Mouse (Mus musculus): Measurements from ENCODE around the gene Gm10842. TPM values are rescaled to one million over a fixed set of nuclear protein-coding genes. Genes with fewer than 3 reads are reported as not detected.

Gm10842 gene
- polyA plus RNA-seq, 1 experiment from 2014 or later: not detected

DNA sequence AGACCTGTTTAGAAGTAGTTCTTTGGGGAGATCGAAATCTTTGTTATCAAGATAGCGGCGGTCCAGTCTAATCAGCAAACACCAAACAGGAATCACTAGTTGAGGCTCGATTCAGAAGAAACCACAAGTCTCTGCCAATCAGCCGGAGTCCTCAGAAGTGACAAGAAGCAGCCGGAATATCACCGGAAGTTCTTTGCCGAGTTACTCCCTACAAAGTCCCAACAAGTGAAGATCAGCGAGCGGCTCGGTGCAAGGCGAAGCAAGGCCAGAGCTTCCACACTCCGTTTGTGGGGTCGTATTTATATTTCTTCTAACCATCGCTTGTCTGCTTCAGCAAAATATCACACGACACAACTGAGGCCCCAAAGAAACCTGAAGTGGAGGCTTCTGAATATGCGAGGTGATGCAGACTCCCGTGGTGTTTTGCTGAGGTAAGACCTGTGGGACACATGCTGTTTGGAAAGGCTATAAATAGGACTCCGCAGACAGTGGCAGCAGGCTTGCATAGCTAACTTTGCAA lies 10.1 kb downstream of the Gm10842 start:
- no peak overlapping the region for H3K4me2 ChIP-seq
- no peak overlapping the region for H3K9ac ChIP-seq
- H3K4me3 ChIP-seq: no peak overlapping the region
- WGBS: 87% methylated on average over 19 of the region's 19 CpGs
- no peak for ATAC-seq (ENCODE audit: low FRiP score)
- no peaks in the 10 kb centered on the region for H3K36me3 ChIP-seq
- H3K4me1 ChIP-seq (replicated peaks): peaks cover 17% of the 10 kb centered on the region
- H3K27ac ChIP-seq: no peak overlapping the region
- H3K9me3 ChIP-seq: no peaks in the 10 kb centered on the region
- no peaks in the 10 kb centered on the region for H3K27me3 ChIP-seq

DNA sequence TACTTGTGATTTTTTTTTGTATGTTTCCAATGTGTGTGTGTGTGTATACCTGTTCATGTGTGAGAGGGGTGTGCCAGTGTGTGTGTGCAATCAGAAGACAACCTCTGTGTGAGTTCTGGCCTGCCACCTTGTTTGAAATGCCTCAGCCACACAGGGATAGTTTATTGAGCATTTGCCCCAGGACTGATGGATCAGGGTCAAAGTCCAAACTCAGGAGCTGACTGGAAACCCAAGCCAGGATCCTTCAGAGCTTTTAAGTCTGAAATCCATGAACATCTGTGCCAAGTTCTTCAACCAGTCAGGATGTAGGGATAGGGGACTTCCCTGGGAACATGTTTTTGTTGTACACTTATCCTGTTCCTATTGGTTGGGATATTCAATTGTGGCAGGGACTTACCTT lies 11.4 kb downstream of the Gm10842 start:
- no peaks in the 10 kb centered on the region for H3K9me3 ChIP-seq
- no peak overlapping the region for H3K9ac ChIP-seq
- no peak overlapping the region for H3K4me3 ChIP-seq
- H3K27me3 ChIP-seq: no peaks in the 10 kb centered on the region
- peaks cover 10% of the 10 kb centered on the region for H3K4me1 ChIP-seq (replicated peaks)
- no peak overlapping the region for H3K4me2 ChIP-seq
- no peak for ATAC-seq (ENCODE audit: low FRiP score)
- no peak overlapping the region for H3K27ac ChIP-seq
- H3K36me3 ChIP-seq: no peaks in the 10 kb centered on the region

DNA sequence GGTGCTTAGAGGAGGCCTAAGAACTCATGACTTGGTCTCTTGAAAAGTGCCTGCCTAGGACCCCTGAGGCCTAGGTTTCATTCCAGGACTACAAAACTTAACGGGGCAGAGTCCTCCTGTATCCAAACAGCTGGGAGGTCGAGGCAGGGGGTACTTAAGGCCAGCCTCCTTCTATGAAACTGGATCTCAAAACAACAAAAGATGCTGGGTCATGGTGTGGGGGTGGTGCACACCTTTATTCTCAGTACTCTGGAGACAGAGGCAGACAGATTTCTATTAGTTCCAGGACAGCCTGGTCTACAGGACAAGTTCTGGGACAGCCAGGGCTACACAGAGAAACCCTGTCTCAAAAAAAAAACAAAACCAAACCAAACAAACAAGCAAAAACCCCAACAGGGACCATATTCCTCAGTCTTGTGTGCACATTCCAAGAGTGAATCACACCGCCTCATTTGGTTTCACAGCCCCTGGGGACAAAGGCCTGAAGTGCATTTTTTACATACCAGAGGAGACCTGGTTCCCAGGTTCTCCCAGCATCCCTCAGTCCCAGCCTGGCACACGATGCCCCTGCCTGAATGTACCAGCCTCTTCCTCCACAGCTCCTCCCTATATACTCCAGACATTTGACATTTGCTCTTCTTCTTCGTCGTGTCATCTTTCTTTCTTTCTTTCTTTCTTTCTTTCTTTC lies 13.1 kb downstream of the Gm10842 start:
- H3K27me3 ChIP-seq: no peaks in the 10 kb centered on the region
- WGBS: 64% methylated on average over 6 of the region's 6 CpGs
- H3K4me3 ChIP-seq: no peak overlapping the region
- no peak overlapping the region for H3K4me2 ChIP-seq
- H3K9me3 ChIP-seq: peaks cover 4% of the 10 kb centered on the region; the same call in 1 of the 2 replicates
- H3K27ac ChIP-seq: no peak overlapping the region
- no peaks in the 10 kb centered on the region for H3K36me3 ChIP-seq
- H3K4me1 ChIP-seq (replicated peaks): no peaks in the 10 kb centered on the region
- no peak overlapping the region for H3K9ac ChIP-seq
- no peak for ATAC-seq (ENCODE audit: low FRiP score)

- peaks cover 19% of the 10 kb centered on the region for H3K9me3 ChIP-seq
- no peak overlapping the region for H3K27ac ChIP-seq
- H3K36me3 ChIP-seq: no peaks in the 10 kb centered on the region
- 90% methylated on average over 2 of the region's 2 CpGs for WGBS
- ATAC-seq (ENCODE audit: low FRiP score): no peak
- H3K9ac ChIP-seq: no peak overlapping the region
- no peaks in the 10 kb centered on the region for H3K27me3 ChIP-seq
- no peak overlapping the region for H3K4me2 ChIP-seq
- H3K4me3 ChIP-seq: no peak overlapping the region
- no peaks in the 10 kb centered on the region for H3K4me1 ChIP-seq (replicated peaks)
These were observed 14.7 kb downstream of the Gm10842 start for GRCm38 (mm10) chr11:105161411-105161810.

DNA sequence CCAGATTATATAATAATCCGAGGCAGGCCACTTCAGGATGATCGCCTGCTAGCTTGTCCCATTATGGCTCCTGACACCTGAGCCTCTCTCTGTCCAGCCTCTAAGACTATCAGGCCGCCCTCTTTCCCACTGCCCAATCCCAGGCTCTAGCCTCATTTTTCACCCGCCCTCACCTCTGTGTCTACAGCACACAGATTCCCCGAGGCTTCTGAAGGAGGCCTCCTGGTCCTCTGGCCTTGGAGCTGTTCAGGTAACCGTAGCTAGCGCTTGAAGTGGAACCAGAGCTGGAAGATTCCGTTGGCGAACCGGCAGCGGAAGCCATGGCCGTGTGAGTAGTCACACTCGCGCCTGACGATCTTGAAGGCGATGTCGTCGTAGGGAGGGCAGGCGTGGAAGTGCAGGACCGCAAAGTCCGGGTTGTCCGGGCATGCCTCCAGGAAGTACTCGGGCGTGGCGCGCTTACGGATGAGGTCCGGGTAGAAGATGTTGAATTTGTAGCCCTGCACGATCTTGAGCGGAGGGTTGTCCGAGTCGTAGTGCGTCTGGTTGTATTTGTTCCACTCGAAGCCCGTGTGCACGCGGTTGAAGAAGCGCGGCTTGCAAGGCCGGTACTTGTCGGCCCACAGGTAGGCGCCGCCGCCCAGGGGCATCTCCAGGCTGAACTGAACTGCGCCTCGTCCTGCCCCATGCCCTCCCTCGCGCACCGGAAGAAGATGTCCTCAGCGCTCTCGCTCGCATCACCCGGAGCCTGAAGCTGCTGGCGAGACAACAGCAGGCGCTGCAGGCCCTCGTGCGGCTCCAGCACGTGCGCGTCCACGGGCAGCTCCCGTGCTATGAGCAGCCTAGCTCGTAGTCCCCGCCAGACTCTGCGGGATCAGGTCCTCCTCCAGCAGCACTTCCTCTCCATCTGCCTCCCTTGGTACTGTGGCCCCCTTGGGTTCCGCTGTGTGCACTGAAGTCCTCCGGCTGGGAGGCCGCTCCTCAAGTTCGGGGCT lies 18.1 kb downstream of the Gm10842 start:
- Histone ChIP-seq H3K9ac (no peak overlapping the region), H3K36me3 (no peaks in the 10 kb centered on the region), H3K27me3 (no peaks in the 10 kb centered on the region), H3K4me1 (replicated peaks) (no peaks in the 10 kb centered on the region), H3K9me3 (peaks cover 19% of the 10 kb centered on the region), H3K27ac (no peak overlapping the region), H3K4me2 (no peak overlapping the region), H3K4me3 (no peak overlapping the region)
- no peak for ATAC-seq (ENCODE audit: low FRiP score)
- 84% methylated on average over 69 of the region's 69 CpGs for WGBS

DNA sequence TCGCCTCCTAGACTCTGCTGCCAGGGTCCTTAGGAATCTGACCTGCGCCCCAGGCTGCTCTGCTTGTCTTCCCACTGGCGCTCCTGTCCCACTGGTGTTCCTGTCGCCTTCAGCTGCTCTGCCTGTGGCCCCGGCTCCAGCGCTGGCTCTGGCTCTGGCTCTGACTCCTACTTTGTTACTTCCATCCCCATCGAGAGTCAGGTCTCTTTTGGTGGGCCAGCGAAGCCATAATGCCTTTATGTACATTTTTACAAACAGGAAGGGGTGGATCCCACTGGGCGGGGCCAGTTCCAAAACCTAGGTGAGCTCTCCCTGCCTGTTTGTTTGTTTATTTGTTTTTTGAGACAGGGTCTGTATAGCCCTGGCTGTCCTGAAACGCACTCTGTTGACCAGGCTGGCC lies 20.1 kb downstream of the Gm10842 start:
- WGBS: 95% methylated on average over 10 of the region's 10 CpGs
- no peak for ATAC-seq (ENCODE audit: low FRiP score)
- H3K9ac ChIP-seq: no peak overlapping the region
- no peaks in the 10 kb centered on the region for H3K27me3 ChIP-seq
- H3K36me3 ChIP-seq: no peaks in the 10 kb centered on the region
- H3K4me2 ChIP-seq: no peak overlapping the region
- H3K27ac ChIP-seq: no peak overlapping the region
- no peak overlapping the region for H3K4me3 ChIP-seq
- peaks cover 19% of the 10 kb centered on the region for H3K9me3 ChIP-seq
- no peaks in the 10 kb centered on the region for H3K4me1 ChIP-seq (replicated peaks)

DNA sequence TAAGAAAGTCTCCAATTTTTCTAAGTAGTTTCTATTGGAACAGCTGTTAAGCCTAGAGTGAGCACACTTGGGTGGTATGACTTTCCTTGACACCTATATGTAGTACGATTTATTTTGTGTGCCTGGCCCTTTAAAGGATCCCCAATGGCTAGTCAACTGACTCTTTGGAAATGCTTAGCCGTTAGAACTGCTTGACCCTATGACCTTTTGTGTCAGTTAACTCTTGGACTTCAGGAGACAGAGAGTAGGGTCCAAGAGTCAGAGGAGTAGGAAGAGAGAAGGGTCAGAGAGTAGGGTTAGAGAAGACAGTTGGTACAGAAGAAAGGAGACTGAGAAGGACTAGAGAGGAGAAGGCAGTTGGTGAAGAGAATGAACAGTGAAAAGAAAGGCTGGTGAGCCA lies 31.8 kb downstream of the Gm10842 start, which contains the start of gene Tlk2:
Gene Tlk2 (plus strand): TSS at position 292 of the 400 bp plus-strand sequence.
- Histone ChIP-seq H3K9me3 (no peaks in the 10 kb centered on the region), H3K27me3 (no peaks in the 10 kb centered on the region), H3K27ac (no peak within 1 kb of the TSS), H3K4me2 (peak within 1 kb of the TSS; percentile 88), H3K9ac (no peak within 1 kb of the TSS), H3K4me3 (peak within 1 kb of the TSS; percentile 99), H3K36me3 (peaks cover 4% of the 10 kb centered on the region; the same call in 1 of the 2 replicates), H3K4me1 (replicated peaks) (peaks cover 33% of the 10 kb centered on the region)
- WGBS: 43% methylated on average over 2 of the region's 2 CpGs
- ATAC-seq (ENCODE audit: low FRiP score): no peak

- no peaks in the 10 kb centered on the region for H3K27me3 ChIP-seq
- peak overlapping the region; percentile 88 for H3K4me2 ChIP-seq
- H3K4me3 ChIP-seq: peak overlapping the region; percentile 99
- no peak for ATAC-seq (ENCODE audit: low FRiP score)
- H3K36me3 ChIP-seq: peaks cover 9% of the 10 kb centered on the region
- no peak overlapping the region for H3K27ac ChIP-seq
- H3K4me1 ChIP-seq (replicated peaks): peaks cover 38% of the 10 kb centered on the region
- 79% methylated on average over 4 of the region's 4 CpGs for WGBS
- no peak overlapping the region for H3K9ac ChIP-seq
- no peaks in the 10 kb centered on the region for H3K9me3 ChIP-seq
These were observed 32.8 kb downstream of the Gm10842 start for GRCm38 (mm10) chr11:105179523-105179922.

DNA sequence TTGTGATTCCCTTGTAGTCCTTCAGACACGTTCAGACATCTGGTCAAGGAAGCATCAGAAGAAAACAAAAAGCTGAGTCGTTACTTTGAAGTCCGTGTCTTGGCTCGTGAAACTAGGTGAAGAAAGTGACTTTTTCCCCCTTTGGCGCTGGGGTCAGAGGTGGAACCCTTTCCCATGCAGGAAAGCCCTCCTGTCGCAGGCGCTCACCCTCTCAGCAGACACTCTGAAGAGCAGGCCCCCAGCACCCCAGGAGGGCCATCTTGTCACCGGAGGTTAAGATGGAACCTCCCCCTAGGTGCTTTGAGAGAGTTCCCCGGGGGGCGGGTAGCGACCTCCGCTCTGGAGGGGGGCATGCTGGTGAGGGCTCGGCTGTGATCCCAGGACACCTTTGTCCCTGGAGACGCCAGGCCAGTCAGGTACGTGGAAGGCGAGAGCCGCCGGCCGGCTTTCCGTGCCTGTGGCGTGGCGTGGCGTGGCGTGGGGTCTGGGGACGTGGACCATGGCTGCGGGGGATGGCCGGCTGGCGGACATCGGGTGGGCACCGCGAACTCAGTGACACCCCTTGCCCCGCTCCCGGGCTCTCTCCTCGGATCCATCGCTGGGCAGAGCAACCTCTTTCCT lies 33.9 kb downstream of the Gm10842 start:
- no peaks in the 10 kb centered on the region for H3K9me3 ChIP-seq
- H3K9ac ChIP-seq: peak overlapping the region; percentile 95
- peak overlapping the region; percentile 88 for H3K4me2 ChIP-seq
- WGBS: under 1% methylated on average over 33 of the region's 35 CpGs
- H3K27ac ChIP-seq: peak overlapping the region; percentile 97
- peaks cover 41% of the 10 kb centered on the region for H3K4me1 ChIP-seq (replicated peaks)
- ATAC-seq (ENCODE audit: low FRiP score): peak; percentile 21
- peak overlapping the region; percentile 99 for H3K4me3 ChIP-seq
- no peaks in the 10 kb centered on the region for H3K27me3 ChIP-seq
- peaks cover 14% of the 10 kb centered on the region for H3K36me3 ChIP-seq

GRCm38 (mm10) chr11:105181126-105181637 lies 34.5 kb downstream of the Gm10842 start:
- Histone ChIP-seq H3K27ac (peak overlapping the region; percentile 97), H3K4me1 (replicated peaks) (peaks cover 41% of the 10 kb centered on the region), H3K4me3 (peak overlapping the region; percentile 99), H3K9me3 (no peaks in the 10 kb centered on the region), H3K36me3 (peaks cover 16% of the 10 kb centered on the region), H3K27me3 (no peaks in the 10 kb centered on the region), H3K9ac (peak overlapping the region; percentile 98), H3K4me2 (peak overlapping the region; percentile 88)
- ATAC-seq (ENCODE audit: low FRiP score): peak; percentile 96
- under 1% methylated on average over 47 of the region's 60 CpGs for WGBS

DNA sequence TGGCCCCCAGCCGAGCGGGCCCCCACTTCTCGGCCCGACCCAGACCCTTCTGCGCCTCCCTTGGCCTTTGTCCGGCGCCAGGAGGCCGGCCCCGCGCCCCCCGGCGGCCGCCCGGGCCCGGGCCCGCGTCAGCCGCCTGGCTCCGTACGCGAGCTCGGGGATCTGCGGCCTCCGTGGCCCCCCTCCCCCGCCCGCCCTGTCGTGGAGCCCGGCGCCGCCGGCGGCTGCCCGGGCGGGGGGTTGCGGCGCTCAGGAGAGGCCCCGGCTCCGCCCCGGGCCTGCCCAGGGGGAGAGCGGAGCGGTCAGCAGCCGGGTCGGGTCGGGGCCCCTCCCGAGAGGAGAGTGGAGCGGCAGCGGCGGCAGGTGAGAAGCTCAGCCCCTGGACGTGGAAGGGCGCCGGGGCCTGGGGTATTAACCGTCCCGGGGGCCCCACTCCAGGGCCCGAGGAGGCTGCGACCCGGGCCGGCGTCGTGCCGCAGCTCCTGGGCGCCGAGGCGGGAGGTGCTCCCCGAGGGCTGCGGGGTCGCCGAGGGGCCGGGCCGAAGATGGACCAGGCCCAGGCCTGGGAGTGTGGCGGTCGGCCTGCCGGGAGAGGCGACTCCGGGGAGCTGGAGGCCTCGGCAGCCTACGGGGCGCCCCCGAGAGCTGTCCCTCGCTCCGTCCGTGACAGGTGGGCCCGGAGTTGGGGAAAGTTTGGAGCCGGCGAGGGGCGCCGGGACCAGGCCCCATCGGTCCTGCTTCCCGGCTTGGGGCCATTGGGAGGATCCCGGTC lies 35.2 kb downstream of the Gm10842 start:
- Histone ChIP-seq H3K4me2 (peak overlapping the region; percentile 70), H3K4me3 (peak overlapping the region; percentile 99), H3K4me1 (replicated peaks) (peaks cover 41% of the 10 kb centered on the region), H3K9me3 (no peaks in the 10 kb centered on the region), H3K36me3 (peaks cover 16% of the 10 kb centered on the region), H3K27ac (peak overlapping the region; percentile 97), H3K27me3 (no peaks in the 10 kb centered on the region), H3K9ac (peak overlapping the region; percentile 98)
- 2% methylated on average over 71 of the region's 89 CpGs for WGBS
- ATAC-seq (ENCODE audit: low FRiP score): peak; percentile 72

Data from hindbrain, embryonic 13.5 days (tissue).